Mouse (Mus musculus): Measurements from ENCODE around the gene Gcsh. TPM values are rescaled to one million over a fixed set of nuclear protein-coding genes. Genes with fewer than 3 reads are reported as not detected.
A peak's percentile ranks its signal among the peaks of the same experiment; 100 is the strongest.

The Gcsh gene
- total and polyA plus RNA-seq, 2 experiments from 2014 or later, result 50.2 to 92.0 TPM

DNA sequence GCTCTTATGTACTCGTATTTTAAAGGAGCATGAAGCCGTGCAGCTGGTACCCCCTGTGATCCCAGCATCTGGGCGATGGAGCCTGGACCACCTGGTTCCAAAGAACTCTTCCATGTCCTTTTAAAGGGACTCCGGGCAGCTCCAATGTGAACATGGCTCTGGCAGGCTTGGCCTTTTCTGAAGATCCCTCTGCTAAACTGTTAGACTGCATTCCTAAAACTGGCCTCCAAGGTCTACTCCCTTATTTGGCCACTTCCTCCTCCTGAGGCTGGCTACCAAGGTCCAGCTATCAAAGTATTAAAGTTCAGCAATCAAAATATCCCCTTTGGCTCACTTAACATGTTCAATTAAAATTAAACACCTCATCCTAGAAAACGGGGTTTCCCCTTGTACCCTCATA is 34.3 kb upstream of the Gcsh start:
- Histone ChIP-seq H3K36me3 (ENCODE audit: insufficient read depth) (no peaks in the 10 kb centered on the region), H3K9ac (no peak overlapping the region), H3K27ac (ENCODE audit: low read depth, low read length) (no peak overlapping the region), H3K4me2 (ENCODE audit: low read depth) (no peak overlapping the region), H3K4me3 (ENCODE audit: low read depth, low read length) (no peak overlapping the region), H3K9me3 (ENCODE audit: low read length) (no peaks in the 10 kb centered on the region), H3K27me3 (ENCODE audit: insufficient read depth, low read length) (no peaks in the 10 kb centered on the region), H3K4me1 (ENCODE audit: insufficient read depth) (no peaks in the 10 kb centered on the region)
- DNase-seq (no peak), ATAC-seq (no peak)
- WGBS, result 78% methylated on average over 5 of the region's 5 CpGs
- TF ChIP-seq CTCF (IDR thresholded peaks at IDR 0.05; ENCODE audit: low read depth), result no peak

DNA sequence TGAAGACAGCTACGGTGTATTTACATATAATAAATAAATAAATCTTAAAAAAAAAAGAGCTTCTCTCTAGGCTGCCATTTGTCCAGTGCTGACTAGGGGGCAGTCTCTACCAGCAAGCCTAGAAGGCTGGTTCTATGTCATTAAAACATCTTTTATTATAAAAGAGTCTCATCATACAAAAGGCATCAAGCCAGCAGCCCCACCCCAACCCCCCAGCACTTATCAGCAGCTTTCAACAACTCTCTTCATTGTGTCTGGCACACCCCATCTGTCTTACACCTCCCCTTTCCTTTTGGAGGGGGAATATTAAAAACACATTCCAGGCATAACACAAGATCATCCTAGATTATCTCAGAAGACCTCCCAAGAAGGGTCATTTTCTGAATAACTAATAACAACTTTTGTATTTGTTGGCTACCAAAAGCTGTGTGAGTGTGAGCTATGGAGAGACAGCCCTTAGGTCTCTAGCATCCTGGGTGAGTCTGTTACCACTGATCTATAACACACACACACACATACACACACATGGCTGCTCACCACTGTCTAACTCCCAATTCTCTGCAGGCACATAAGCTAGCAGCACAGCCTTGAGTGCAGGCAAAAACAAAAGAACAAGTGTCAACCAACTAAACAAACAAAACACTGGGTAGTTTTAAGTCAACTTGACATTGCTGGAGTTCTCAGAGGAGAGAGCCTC is 29.1 kb upstream of the Gcsh start:
- DNase-seq (peak; percentile 1), ATAC-seq (no peak)
- Histone ChIP-seq H3K9me3 (ENCODE audit: low read length) (no peaks in the 10 kb centered on the region), H3K4me2 (ENCODE audit: low read depth) (no peak overlapping the region), H3K27me3 (ENCODE audit: insufficient read depth, low read length) (no peaks in the 10 kb centered on the region), H3K4me3 (ENCODE audit: low read depth, low read length) (no peak overlapping the region), H3K9ac (no peak overlapping the region), H3K4me1 (ENCODE audit: insufficient read depth) (no peaks in the 10 kb centered on the region), H3K27ac (ENCODE audit: low read depth, low read length) (no peak overlapping the region), H3K36me3 (ENCODE audit: insufficient read depth) (no peaks in the 10 kb centered on the region)
- TF ChIP-seq CTCF (IDR thresholded peaks at IDR 0.05; ENCODE audit: low read depth), result peak; percentile 30
- WGBS, result 79% methylated on average over 1 of the region's 1 CpGs

DNA sequence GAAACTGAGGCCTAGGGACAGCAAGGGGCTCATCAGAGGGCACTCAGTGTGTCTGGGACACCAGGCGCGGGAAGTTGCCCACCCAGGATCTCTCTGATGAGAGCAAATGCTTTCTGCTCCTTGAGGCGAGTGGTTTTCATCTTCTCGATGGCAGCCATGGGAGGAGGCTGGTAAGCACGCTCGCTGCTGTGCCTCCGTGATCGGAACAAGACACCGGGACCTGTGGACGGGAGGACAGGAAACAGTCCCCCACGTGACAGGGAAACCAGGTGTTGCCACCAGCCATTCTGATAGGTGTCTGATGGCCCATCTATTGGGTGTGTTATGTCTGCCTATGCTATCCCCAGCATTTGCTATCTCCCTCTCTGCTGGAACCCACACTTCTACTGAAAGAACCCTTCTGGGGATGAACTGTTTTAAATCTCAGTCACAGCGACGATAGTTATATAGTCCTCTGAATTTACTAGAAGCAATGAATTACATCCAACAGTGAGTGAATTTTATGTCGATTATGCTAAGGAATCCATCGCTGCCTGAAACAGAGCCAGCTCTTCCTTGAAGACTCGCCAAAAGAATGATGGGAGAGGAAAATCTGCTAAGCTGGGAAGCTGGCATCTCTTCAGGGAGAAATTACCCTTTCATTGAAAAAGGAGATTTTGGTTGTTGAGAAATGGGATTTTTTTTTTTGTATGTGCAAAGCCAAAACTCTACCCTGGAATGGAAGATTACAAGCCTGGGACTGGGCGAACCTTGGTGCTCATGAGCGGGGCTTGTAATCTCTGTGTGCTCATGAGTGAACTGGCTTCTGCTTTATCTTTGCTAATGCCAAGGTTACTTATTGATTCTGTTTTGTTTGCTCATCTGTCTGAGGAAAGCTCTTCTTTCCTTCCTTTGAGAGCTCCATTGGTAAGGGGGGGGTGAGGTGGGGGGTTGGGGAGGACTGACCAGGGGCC is 26.3 kb upstream of the Gcsh start:
- peak; percentile 18; the same call in 1 of the 2 replicates for ATAC-seq
- 74% methylated on average over 18 of the region's 18 CpGs for WGBS
- H3K4me2 ChIP-seq (ENCODE audit: low read depth), result no peak overlapping the region
- H3K4me1 ChIP-seq (ENCODE audit: insufficient read depth), result no peaks in the 10 kb centered on the region
- no peak overlapping the region for H3K4me3 ChIP-seq (ENCODE audit: low read depth, low read length)
- DNase-seq, result peak; percentile 91
- no peaks in the 10 kb centered on the region for H3K36me3 ChIP-seq (ENCODE audit: insufficient read depth)
- H3K27me3 ChIP-seq (ENCODE audit: insufficient read depth, low read length), result no peaks in the 10 kb centered on the region
- H3K9me3 ChIP-seq (ENCODE audit: low read length), result no peaks in the 10 kb centered on the region
- TF ChIP-seq CTCF (IDR thresholded peaks at IDR 0.05; ENCODE audit: low read depth), result no peak
- no peak overlapping the region for H3K9ac ChIP-seq
- H3K27ac ChIP-seq (ENCODE audit: low read depth, low read length), result peak overlapping the region; percentile 59; the same call in 1 of the 2 replicates

DNA sequence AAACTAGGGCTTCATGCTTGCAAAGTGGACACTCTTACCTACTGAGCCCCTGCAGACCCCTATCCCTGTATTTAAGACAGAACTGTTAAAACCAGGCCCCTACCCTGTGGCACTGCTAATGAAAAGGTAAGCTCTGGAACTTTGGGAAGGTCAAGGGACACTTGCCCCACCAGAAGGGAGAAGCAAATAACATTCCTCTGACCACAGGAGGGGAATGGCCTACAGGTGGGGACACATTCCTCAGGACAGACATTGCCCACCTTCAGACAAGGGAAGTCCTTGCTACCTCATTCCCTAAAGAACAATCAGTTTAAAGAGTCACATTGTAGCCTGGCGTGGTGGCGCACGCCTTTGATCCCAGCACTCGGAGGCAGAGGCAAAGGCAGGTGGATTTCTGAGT is 24.6 kb upstream of the Gcsh start:
- 89% methylated on average over 4 of the region's 4 CpGs for WGBS
- H3K36me3 ChIP-seq (ENCODE audit: insufficient read depth), result no peaks in the 10 kb centered on the region
- H3K9ac ChIP-seq, result no peak overlapping the region
- ATAC-seq (no peak), DNase-seq (no peak)
- no peak for TF ChIP-seq CTCF (IDR thresholded peaks at IDR 0.05; ENCODE audit: low read depth)
- no peak overlapping the region for H3K4me3 ChIP-seq (ENCODE audit: low read depth, low read length)
- H3K27me3 ChIP-seq (ENCODE audit: insufficient read depth, low read length), result no peaks in the 10 kb centered on the region
- no peak overlapping the region for H3K27ac ChIP-seq (ENCODE audit: low read depth, low read length)
- H3K4me1 ChIP-seq (ENCODE audit: insufficient read depth), result no peaks in the 10 kb centered on the region
- no peak overlapping the region for H3K4me2 ChIP-seq (ENCODE audit: low read depth)
- H3K9me3 ChIP-seq (ENCODE audit: low read length), result no peaks in the 10 kb centered on the region

DNA sequence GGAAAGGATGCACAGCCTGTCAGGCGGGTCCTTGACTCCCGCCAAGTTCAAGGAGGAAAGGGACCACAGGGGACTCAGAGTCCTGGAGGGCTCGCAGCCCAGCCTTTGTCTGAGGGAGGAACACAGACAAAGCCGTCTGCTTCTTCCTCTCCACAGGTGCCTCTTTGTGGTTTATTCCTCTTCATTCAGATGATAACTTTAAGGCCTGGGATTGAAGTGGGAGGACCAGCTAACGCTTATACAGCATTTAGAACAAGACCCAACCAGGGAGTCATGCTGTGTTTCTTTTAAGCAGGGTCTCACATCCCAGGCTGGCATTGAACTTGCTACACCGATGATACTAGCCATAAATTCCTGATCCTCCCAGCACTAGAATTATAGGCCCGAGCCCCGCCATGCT is 23.7 kb upstream of the Gcsh start:
- WGBS, result 33% methylated on average over 8 of the region's 8 CpGs
- H3K36me3 ChIP-seq (ENCODE audit: insufficient read depth), result no peaks in the 10 kb centered on the region
- DNase-seq, result no peak
- H3K27ac ChIP-seq (ENCODE audit: low read depth, low read length), result no peak overlapping the region
- no peaks in the 10 kb centered on the region for H3K9me3 ChIP-seq (ENCODE audit: low read length)
- ATAC-seq, result no peak
- H3K4me1 ChIP-seq (ENCODE audit: insufficient read depth), result no peaks in the 10 kb centered on the region
- no peak overlapping the region for H3K4me2 ChIP-seq (ENCODE audit: low read depth)
- no peak overlapping the region for H3K9ac ChIP-seq
- H3K27me3 ChIP-seq (ENCODE audit: insufficient read depth, low read length), result no peaks in the 10 kb centered on the region
- H3K4me3 ChIP-seq (ENCODE audit: low read depth, low read length), result no peak overlapping the region
- TF ChIP-seq CTCF (IDR thresholded peaks at IDR 0.05; ENCODE audit: low read depth), result no peak

DNA sequence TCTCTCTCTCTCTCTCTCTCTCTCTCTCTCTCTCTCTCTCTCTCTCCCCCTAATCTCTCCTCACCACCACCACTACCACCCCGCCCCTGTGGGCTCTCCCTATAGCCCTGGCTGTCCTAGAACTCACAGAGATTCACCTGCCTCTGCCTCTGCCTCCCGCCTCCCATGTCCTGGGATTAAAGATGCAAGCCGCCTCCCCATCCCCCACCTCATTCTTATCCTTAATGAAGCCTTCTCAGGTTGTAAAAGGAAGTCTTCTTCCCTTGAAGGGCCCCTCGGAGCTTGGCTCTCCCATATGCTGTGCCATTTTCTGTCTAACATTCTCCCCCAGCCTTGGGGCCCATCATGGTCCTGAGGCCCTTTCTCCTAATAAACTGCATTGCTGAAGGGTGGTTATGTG is 22.3 kb upstream of the Gcsh start:
- Histone ChIP-seq H3K4me1 (ENCODE audit: insufficient read depth) (no peaks in the 10 kb centered on the region), H3K36me3 (ENCODE audit: insufficient read depth) (no peaks in the 10 kb centered on the region), H3K4me3 (ENCODE audit: low read depth, low read length) (no peak overlapping the region), H3K9ac (no peak overlapping the region), H3K27ac (ENCODE audit: low read depth, low read length) (no peak overlapping the region), H3K4me2 (ENCODE audit: low read depth) (no peak overlapping the region), H3K27me3 (ENCODE audit: insufficient read depth, low read length) (no peaks in the 10 kb centered on the region), H3K9me3 (ENCODE audit: low read length) (no peaks in the 10 kb centered on the region)
- ATAC-seq, result no peak
- WGBS, result 63% methylated on average over 4 of the region's 4 CpGs
- no peak for DNase-seq
- no peak for TF ChIP-seq CTCF (IDR thresholded peaks at IDR 0.05; ENCODE audit: low read depth)

DNA sequence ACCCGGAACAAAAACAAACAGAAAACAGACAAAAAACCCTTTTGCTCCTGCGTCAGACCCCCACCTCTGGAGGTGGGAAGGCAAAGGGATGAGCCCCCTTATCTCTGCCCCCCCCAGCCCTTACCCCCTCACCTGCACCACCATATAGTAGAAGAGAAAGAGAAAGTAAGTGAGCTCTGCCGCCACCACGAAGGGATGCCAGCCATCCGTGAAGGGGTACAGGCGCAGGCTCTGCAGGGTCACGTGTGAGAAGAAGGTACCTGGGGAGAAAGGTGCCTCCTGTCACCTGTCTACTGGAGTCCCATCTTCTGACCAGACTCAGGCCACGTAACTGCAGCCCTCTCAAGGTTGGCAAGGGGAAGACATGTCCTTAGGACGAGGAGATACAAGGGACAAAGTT is 18.0 kb upstream of the Gcsh start:
- Histone ChIP-seq H3K4me1 (ENCODE audit: insufficient read depth) (no peaks in the 10 kb centered on the region), H3K9me3 (ENCODE audit: low read length) (no peaks in the 10 kb centered on the region), H3K27ac (ENCODE audit: low read depth, low read length) (no peak overlapping the region), H3K4me2 (ENCODE audit: low read depth) (no peak overlapping the region), H3K9ac (no peak overlapping the region), H3K4me3 (ENCODE audit: low read depth, low read length) (no peak overlapping the region), H3K27me3 (ENCODE audit: insufficient read depth, low read length) (no peaks in the 10 kb centered on the region), H3K36me3 (ENCODE audit: insufficient read depth) (no peaks in the 10 kb centered on the region)
- no peak for ATAC-seq
- 88% methylated on average over 9 of the region's 9 CpGs for WGBS
- no peak for DNase-seq
- TF ChIP-seq CTCF (IDR thresholded peaks at IDR 0.05; ENCODE audit: low read depth), result no peak
